Mouse (Mus musculus) left cerebral cortex, adult 2 months (tissue): ENCODE data around the gene St6gal1. TPM values are rescaled to one million over a fixed set of nuclear protein-coding genes. Genes with fewer than 3 reads are reported as not detected.

Experiments used
- DNase-seq, 2 experiments: peaks; one replicate each; pipeline ENCODE4 v3.0.0; 2021 to 2022; ENCODE audit warnings: low spot score in 2 of 2, mixed read lengths in 1 of 2; ENCODE audit errors: extremely low spot score in 1 of 2
- H3K27ac ChIP-seq: fragments of 200-600 bp; 2 replicates; pipeline ENCODE4 v1.8.1; 2022
- H3K4me3 ChIP-seq: fragments of 200-600 bp; 2 replicates; pipeline ENCODE4 v1.8.1; 2022
- CTCF ChIP-seq: fragments of 200-600 bp; IDR thresholded peaks from 2 replicates; pipeline ENCODE4 v1.8.1; 2022; ENCODE audit warnings: antibody characterized with exemption, mild to moderate bottlenecking, moderate library complexity
- intact Hi-C: fragments of 180-260 bp; cut with DNase I; formaldehyde crosslinking; loops from one replicate; pipeline ENCODE4 v1.15.1; 2025
- total RNA-seq, 2 experiments: library from RNA; stranded (reverse); gene quantifications; 2 replicates each; pipeline ENCODE4 v1.2.3; 2021

St6gal1 gene
- total RNA-seq, 2 experiments from 2014 or later, result 16.5 to 18.7 TPM

DNA sequence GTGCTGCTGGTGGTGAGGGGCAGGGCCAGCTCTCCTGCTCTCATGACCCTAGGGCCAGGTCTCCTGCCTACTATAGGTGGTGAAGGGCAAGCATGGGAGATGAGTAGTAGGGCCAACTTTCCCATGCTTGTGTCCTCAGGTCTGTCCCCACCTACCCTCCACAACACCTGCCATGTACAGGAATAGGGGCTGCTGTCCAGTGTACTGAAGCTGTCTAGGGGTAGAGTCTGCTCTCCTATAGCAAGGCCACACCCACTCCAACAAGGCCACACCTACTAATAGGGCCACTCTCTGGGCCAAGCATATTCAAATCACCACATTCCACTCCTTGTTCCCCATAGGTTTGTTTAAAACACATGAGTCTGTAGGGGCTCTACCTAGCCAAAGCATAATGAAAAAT lies 159.8 kb downstream of the St6gal1 start:
- Histone ChIP-seq H3K27ac (no peak overlapping the region), H3K4me3 (no peak overlapping the region)
- intact Hi-C loops, result no loop called here
- DNase-seq, result no peak
- no peak for TF ChIP-seq CTCF

DNA sequence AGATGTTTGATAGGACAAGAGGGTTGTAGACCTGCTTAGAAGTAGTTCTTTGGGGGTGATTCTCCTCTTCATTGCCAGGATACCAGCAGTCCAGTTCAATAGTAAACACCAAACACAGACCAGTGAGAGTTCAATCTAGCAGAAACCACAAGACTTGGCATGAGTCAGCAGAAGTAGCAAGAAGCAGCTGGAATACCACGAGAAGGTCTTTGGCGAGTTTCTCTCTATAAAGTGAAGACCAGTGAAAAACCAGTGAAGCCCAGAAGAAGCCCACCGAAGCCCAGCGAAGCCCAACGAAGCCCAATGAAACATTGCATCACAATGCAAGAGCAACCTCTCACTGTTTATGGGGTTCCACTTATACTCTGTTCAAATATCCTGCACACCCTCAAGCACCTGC lies 173.4 kb downstream of the St6gal1 start:
- Histone ChIP-seq H3K4me3 (no peak overlapping the region), H3K27ac (no peak overlapping the region)
- no peak for DNase-seq
- TF ChIP-seq CTCF, result no peak
- intact Hi-C loops, result no loop called here

DNA sequence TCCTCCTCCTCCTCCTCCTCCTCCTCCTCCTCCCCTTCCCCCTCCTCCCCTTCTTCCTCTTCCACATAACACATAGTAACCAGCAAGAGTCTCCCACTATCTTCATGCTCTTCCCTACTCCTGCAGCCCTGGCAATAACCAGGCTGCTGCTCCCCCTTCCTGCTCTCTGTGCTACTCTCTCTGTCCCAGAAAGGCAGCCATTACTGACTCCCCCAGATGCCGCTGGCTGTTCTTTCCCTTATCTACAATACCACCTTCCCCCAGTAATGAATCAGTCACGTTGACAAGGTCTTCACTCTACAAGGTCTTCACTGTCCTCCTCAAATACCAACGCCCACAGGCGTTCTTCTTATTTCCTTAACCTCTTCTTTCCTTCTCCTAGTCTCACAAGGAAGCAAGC lies 176.9 kb downstream of the St6gal1 start:
- no peak for DNase-seq
- intact Hi-C loops, result loop anchor here (5.0 kb wide), 1 partner anchor 314 kb away; no protein-coding TSS in a partner anchor
- TF ChIP-seq CTCF, result no peak
- no peak overlapping the region for H3K27ac ChIP-seq
- H3K4me3 ChIP-seq, result no peak overlapping the region

DNA sequence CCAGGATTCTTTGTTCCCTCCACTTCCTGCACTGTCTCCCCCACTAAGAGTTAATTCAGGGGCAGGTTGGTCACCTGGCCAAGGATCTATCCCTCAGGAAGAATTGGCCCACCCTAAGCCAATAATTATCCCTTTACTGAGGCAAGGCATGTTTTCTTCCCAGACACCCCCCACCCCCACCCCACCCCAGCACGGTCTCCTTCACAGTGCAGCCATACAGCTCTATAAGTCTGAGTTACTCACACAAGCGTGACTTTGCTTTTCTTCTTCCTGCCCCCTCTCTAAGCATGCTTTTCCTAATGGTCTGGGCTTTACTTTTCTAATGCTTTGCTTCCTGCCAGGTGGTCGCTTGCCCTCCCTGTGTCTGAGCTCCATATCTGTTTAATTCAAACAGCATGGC lies 177.4 kb downstream of the St6gal1 start:
- no peak for TF ChIP-seq CTCF
- no peak overlapping the region for H3K27ac ChIP-seq
- DNase-seq, result no peak
- no peak overlapping the region for H3K4me3 ChIP-seq
- intact Hi-C loops, result loop anchor here (2.0 to 5.0 kb wide), 2 partner anchors 177 to 315 kb away; partner anchors contain the start of gene St6gal1

DNA sequence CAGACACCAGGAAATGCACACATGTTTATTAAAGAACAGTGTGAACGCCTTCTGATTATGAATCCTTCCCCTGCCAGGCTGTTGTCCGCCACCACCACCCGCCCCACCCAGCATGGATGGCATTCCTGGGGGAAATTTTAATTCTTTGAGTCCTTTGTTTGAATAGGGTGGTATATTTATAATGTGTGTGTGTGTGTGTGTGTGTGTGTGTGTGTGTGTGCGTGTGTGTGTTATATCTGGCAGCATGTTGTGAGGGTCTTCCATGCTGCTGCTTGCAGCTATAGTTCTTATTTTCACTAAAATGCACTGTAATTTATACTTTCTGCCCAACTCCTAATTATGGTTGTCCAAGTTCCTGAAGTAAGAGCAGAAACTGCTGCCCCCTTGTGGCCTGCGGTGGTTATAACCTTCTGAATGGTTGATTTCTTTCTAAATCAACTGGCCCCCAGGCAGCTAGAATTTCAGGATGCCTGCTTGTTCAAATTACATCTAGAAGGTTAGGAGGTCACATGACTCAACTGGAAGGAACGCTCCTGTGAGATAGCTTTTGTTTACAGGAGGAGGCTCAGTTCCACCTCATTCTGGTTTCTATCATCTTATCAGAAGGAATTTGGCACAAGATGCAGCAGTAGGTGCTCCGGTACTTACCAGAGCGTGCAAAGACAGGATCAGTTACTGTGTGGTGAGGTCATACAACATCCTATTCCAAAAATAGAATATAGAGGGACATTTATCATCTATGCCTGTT lies 178.6 kb downstream of the St6gal1 start:
- peak; percentile 68 to 76 for DNase-seq
- Histone ChIP-seq H3K27ac (no peak overlapping the region), H3K4me3 (no peak overlapping the region)
- intact Hi-C loops, result loop anchor here (1.0 to 5.0 kb wide), 3 partner anchors 178 to 316 kb away; partner anchors contain the start of gene St6gal1
- peak; percentile 88 for TF ChIP-seq CTCF

Other genes starting within 250 kb of the St6gal1 start
- gene Kng2, start 195.3 kb upstream of the St6gal1 start, total RNA-seq, result not detected
- not detected for gene Kng1, start 166.9 kb upstream of the St6gal1 start, total RNA-seq
- gene Eif4a2, start 117.3 kb upstream of the St6gal1 start, total RNA-seq, result 100 to 1,000 TPM; 838 to 905 TPM
- 1 to 10 TPM; 4.1 to 6.6 TPM for gene Rfc4, start 97.0 kb upstream of the St6gal1 start, total RNA-seq
- gene Adipoq, start 78.2 kb upstream of the St6gal1 start, total RNA-seq, result not detected
- gene Rtp1, start 204.4 kb downstream of the St6gal1 start, total RNA-seq, result under 1 TPM; 0.14 to 0.70 TPM